In genomic region chr9:100382492-100382891, GRCm38 (mm10) we compare ENCODE assay signal across 8 mouse cellular contexts.
DNase-seq lines count a peak whose midpoint lies in the region; ATAC-seq and TF ChIP-seq lines count a peak whose summit lies in the region.

No protein-coding gene starts in this region.

- TF ChIP-seq POLR2A in testis, adult 2 months (IDR thresholded peaks at IDR 0.05; ENCODE audit: control insufficient read depth, low read depth, low read length), result no peak

- peak; percentile 50 to 87 for DNase-seq in heart, adult 18-20 months
- DNase-seq in MN1 (ENCODE audit: low spot score), result peak; percentile 17
- DNase-seq in cerebellum, adult 8-10 months, result peak; percentile 43
- peak; percentile 54 for DNase-seq in gastrocnemius, postnatal 14 days
- DNase-seq in layer of hippocampus, postnatal 10 days (ENCODE audit: low spot score in 2 of 2), result peak; percentile 64 to 73

- H3K27ac ChIP-seq in heart, embryonic 11.5 days (ENCODE audit: low read depth, low read length), result no peak overlapping the region
- H3K27ac ChIP-seq in testis, adult 2 months (ENCODE audit: control insufficient read depth, insufficient read depth, low read depth, low read length), result no peak overlapping the region

- no peaks in the 10 kb centered on the region for H3K4me1 ChIP-seq in heart, embryonic 11.5 days (ENCODE audit: control insufficient read depth, insufficient read depth, low read length)
- H3K4me1 ChIP-seq in testis, adult 2 months (ENCODE audit: control insufficient read depth, insufficient read depth, low read length), result peaks cover 9% of the 10 kb centered on the region

- H3K9me3 ChIP-seq in heart, embryonic 11.5 days (replicated peaks; ENCODE audit: control insufficient read depth, low read length), result no peaks in the 10 kb centered on the region

- no peaks in the 10 kb centered on the region for H3K27me3 ChIP-seq in heart, embryonic 11.5 days (ENCODE audit: control insufficient read depth, insufficient read depth, low read length)
- no peaks in the 10 kb centered on the region for H3K27me3 ChIP-seq in testis, adult 2 months (ENCODE audit: control insufficient read depth, insufficient read depth, low read length)

- H3K36me3 ChIP-seq in heart, embryonic 11.5 days (ENCODE audit: control insufficient read depth, insufficient read depth, low read length), result no peaks in the 10 kb centered on the region
- no peaks in the 10 kb centered on the region for H3K36me3 ChIP-seq in testis, adult 2 months (ENCODE audit: control insufficient read depth, insufficient read depth, low read length)

- intact Hi-C loops in gastrocnemius, postnatal 14 days (cut with DNase I; ENCODE audit: low total_unique reads), result no loop called here

- peak; percentile 83; the same call in 1 of the 2 replicates for TF ChIP-seq CTCF in testis, adult 2 months (IDR thresholded peaks at IDR 0.05; ENCODE audit: control insufficient read depth, insufficient read depth, insufficient replicate concordance, low read depth, low read length)

- H3K4me2 ChIP-seq in heart, embryonic 11.5 days, result no peak overlapping the region

- 42% methylated on average over 5 of the region's 5 CpGs for WGBS in heart, embryonic 11.5 days (ENCODE audit: insufficient replicate concordance)

- no peak for ATAC-seq in heart, embryonic 11.5 days (replicated peaks; ENCODE audit: insufficient number of reproducible peaks, low FRiP score, low TSS enrichment)
- peak; percentile 83 for ATAC-seq in megakaryocyte, adult 5-6 weeks (ENCODE audit: poor library complexity, severe bottlenecking)

- H3K4me3 ChIP-seq in heart, embryonic 11.5 days (ENCODE audit: low read depth, low read length), result no peak overlapping the region
- H3K4me3 ChIP-seq in testis, adult 2 months (ENCODE audit: control insufficient read depth, low read depth, low read length), result no peak overlapping the region

- no peak overlapping the region for H3K9ac ChIP-seq in heart, embryonic 11.5 days (ENCODE audit: low read depth, low read length)

Comparison
In these comparisons a context has a peak if more than half of its experiments do, and no peak if none do; other contexts are left out.
1. DNase-seq: peak in every context shown above with its lines; median percentile 68 in heart, adult 18-20 months; 68 in layer of hippocampus, postnatal 10 days; 54 in gastrocnemius, postnatal 14 days; 43 in cerebellum, adult 8-10 months; 17 in MN1.